Mouse (Mus musculus): ENCODE data around the gene Eloa. TPM values are rescaled to one million over a fixed set of nuclear protein-coding genes. Genes with fewer than 3 reads are reported as not detected.
A peak's percentile ranks its signal among the peaks of the same experiment; 100 is the strongest.

Gene Eloa
- total RNA-seq, 2 experiments from 2014 or later, result 41.4 to 41.7 TPM

DNA sequence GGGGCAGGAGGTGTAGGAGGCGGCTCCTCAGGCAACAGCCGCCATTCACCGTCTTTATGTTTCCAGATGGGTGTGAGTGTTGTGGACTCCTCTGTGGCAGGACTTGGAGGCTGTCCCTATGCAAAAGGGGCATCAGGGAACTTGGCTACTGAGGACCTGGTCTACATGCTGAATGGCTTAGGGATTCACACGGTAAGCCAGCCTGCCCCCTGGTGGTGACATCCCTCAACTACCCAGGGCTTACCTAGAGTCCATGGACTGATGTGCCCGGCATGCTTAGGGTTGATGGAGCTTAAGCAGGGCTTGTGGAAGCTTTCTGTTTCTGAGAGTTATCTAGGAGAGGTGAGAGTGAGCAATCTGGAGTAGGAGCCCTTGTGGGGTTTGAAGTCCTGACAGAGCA lies 60.8 kb downstream of the Eloa start:
- DNase-seq (ENCODE audit: low spot score in 2 of 2), result peak; percentile 75 to 79

DNA sequence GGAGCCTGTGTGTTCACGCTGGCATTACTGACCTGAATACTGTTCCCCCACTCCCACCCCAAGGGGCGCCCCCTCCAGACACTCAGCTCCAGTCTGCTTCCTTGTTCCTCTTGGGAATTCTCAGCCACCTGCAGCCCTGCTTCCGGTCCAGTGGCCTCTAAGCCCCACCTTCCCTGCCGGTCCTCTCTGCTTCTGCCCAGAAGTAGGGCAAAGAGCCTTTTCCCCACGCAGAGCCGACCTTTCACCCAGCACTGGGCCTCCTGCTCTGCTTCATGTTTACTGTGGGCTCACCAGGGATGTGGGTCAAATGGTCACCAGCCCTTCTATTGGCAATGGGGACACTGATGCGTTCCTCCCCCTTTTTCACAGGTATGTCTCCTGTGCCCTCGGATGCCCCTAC lies 63.2 kb downstream of the Eloa start:
- no peak for DNase-seq (ENCODE audit: low spot score in 2 of 2)

DNA sequence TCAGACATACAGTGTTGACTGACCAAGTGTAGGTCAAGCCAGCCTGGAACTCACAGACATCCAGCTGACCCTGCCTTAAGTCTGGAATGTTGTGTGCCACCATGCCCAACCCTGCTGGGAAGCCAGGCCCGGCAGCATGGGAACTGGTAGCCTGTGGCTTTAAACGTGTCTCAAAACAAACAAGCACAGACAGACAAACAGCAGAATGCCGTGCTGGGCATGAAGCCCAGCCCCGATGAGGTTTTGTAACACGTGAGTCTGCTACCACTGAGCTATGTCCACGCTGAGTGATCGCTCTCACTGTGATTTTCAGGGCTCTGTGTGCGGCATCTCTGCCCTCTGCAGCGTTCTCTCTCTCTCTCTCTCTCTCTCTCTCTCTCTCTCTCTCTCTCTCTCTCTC lies 65.7 kb downstream of the Eloa start:
- no peak for DNase-seq (ENCODE audit: low spot score in 2 of 2)

DNA sequence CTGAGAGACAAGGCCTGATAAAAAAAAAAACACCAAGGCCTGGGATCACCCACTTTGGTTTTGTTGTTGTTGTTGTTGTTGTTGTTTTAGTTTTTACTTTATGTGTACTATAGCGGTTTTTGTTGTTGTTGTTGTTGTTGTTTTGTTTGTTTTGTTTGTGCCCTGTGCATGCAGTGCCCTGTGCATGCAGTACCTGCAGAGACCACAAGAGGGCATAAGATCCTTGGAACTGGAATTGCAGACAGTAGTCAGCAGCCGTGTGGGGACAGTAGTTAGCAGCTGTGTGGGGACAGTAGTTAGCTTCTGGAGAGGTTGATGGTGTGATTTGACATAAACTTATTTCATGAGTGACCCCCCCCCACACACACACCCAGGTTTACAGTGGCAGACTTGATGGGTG lies 67.3 kb downstream of the Eloa start:
- DNase-seq (ENCODE audit: low spot score in 2 of 2), result peak; percentile 71 to 81

Other genes starting within 250 kb of the Eloa start
- gene Srsf10, start 166.0 kb downstream of the Eloa start, total RNA-seq (2021), result 100 to 1,000 TPM in 1 of 2 experiments, 10 to 100 TPM in 1; 95.5 to 115 TPM
- 100 to 1,000 TPM in 1 of 2 experiments, 10 to 100 TPM in 1; 89.4 to 111 TPM for gene Pnrc2, start 147.9 kb downstream of the Eloa start, total RNA-seq (2021)
- gene Cnr2, start 126.4 kb downstream of the Eloa start, total RNA-seq (2021), result 1 to 10 TPM in 1 of 2 experiments, under 1 TPM in 1; 0.93 to 1.8 TPM
- gene Fuca1, start 101.0 kb downstream of the Eloa start, total RNA-seq (2021), result 100 to 1,000 TPM in 1 of 2 experiments, 10 to 100 TPM in 1; 95.5 to 101 TPM
- 10 to 100 TPM; 53.2 to 62.3 TPM for gene Hmgcl, start 75.3 kb downstream of the Eloa start, total RNA-seq (2021)
- 10 to 100 TPM; 18.2 to 43.2 TPM for gene Gale, start 58.0 kb downstream of the Eloa start, total RNA-seq (2021)
- 10 to 100 TPM; 71.4 to 71.5 TPM for gene Lypla2, start 49.1 kb downstream of the Eloa start, total RNA-seq (2021)
- gene Pithd1, start 34.5 kb downstream of the Eloa start, total RNA-seq (2021), result 10 to 100 TPM; 29.4 to 31.4 TPM
- 100 to 1,000 TPM; 560 to 640 TPM for gene Rpl11, start 31.7 kb upstream of the Eloa start, total RNA-seq (2021)
- 10 to 100 TPM; 47.4 to 77.7 TPM for gene Id3, start 121.7 kb upstream of the Eloa start, total RNA-seq (2021)
- 1 to 10 TPM; 1.9 to 3.2 TPM for gene E2f2, start 150.6 kb upstream of the Eloa start, total RNA-seq (2021)
- gene Asap3, start 184.6 kb upstream of the Eloa start, total RNA-seq (2021), result 1 to 10 TPM; 1.6 to 2.8 TPM
- 1 to 10 TPM; 1.5 to 4.7 TPM for gene Tcea3, start 226.0 kb upstream of the Eloa start, total RNA-seq (2021)